Mouse (Mus musculus) lung, adult 2 months (tissue): ENCODE measurements around the gene Cenpb. TPM values are rescaled to one million over a fixed set of nuclear protein-coding genes. Genes with fewer than 3 reads are reported as not detected.

Source experiments
- DNase-seq: peaks from one replicate; pipeline ENCODE4 v3.0.0; 2022
- H3K4me1 ChIP-seq: fragments of 200-500 bp; 2 replicates; pipeline ENCODE4 v1.6.1; 2011; ENCODE audit warnings: low read length; ENCODE audit not compliant: control insufficient read depth, insufficient read depth
- H3K4me3 ChIP-seq: fragments of 200-500 bp; replicated peaks from 2 replicates; pipeline ENCODE3; 2011; ENCODE audit warnings: low read depth, mild to moderate bottlenecking, control low read depth, low read length; ENCODE audit errors: extremely low read depth
- CTCF ChIP-seq: fragments of 200-500 bp; IDR thresholded peaks from 2 replicates; pipeline ENCODE4 v1.5.1; 2011; ENCODE audit warnings: mild to moderate bottlenecking, low read length, control low read depth; ENCODE audit not compliant: insufficient read depth
- POLR2A ChIP-seq: fragments of 200-500 bp; IDR thresholded peaks from 2 replicates; pipeline ENCODE4 v1.6.1; 2011; ENCODE audit warnings: low read depth, mild to moderate bottlenecking, control low read depth, low read length, borderline replicate concordance; ENCODE audit errors: extremely low read depth
- WGBS: fragments of 180-500 bp; shearing (Covaris S2); methylation state at CpG from one replicate; pipeline ENCODE4 v1.1.7; 2018; 5-methylcytosine and 5-hydroxymethylcytosine counted together
- polyA plus RNA-seq: library from polyadenylated mRNA; depleted of rRNA; stranded (reverse); fragments of >200 nt; gene quantifications from 2 replicates; pipeline ENCODE4 v1.2.3, GENCODE M21; 2012

Cenpb gene
- polyA plus RNA-seq, 1 experiment: 131 TPM

GRCm38 (mm10) chr2:131156987-131157386 is 22.9 kb downstream of the Cenpb start:
- Histone ChIP-seq H3K4me3 (no peak overlapping the region), H3K4me1 (peaks cover 2% of the 10 kb centered on the region; the same call in 1 of the 2 replicates)
- no peak for TF ChIP-seq CTCF
- TF ChIP-seq POLR2A: no peak
- 77% methylated on average over 7 of the region's 7 CpGs for WGBS
- DNase-seq: no peak

- DNase-seq: no peak
- H3K4me3 ChIP-seq: no peak overlapping the region
- 84% methylated on average over 4 of the region's 4 CpGs for WGBS
- H3K4me1 ChIP-seq: peaks cover 2% of the 10 kb centered on the region; the same call in 1 of the 2 replicates
- no peak for TF ChIP-seq POLR2A
- TF ChIP-seq CTCF: no peak
These were observed 25.8 kb downstream of the Cenpb start for GRCm38 (mm10) chr2:131154036-131154435.

GRCm38 (mm10) chr2:131152166-131152730 is 27.6 kb downstream of the Cenpb start:
- H3K4me1 ChIP-seq: peaks cover 2% of the 10 kb centered on the region; the same call in 1 of the 2 replicates
- H3K4me3 ChIP-seq: no peak overlapping the region
- TF ChIP-seq POLR2A (no peak), CTCF (no peak)
- no peak for DNase-seq
- 89% methylated on average over 7 of the region's 7 CpGs for WGBS

GRCm38 (mm10) chr2:131149254-131149578 is 30.7 kb downstream of the Cenpb start:
- no peak for DNase-seq
- 96% methylated on average over 3 of the region's 3 CpGs for WGBS
- H3K4me3 ChIP-seq: no peak overlapping the region
- TF ChIP-seq CTCF: no peak
- 0 out of 2 replicates have a peak, but pooled peaks have one; percentile 12 for TF ChIP-seq POLR2A
- no peaks in the 10 kb centered on the region for H3K4me1 ChIP-seq

- H3K4me1 ChIP-seq: no peaks in the 10 kb centered on the region
- 76% methylated on average over 8 of the region's 8 CpGs for WGBS
- TF ChIP-seq POLR2A (no peak), CTCF (no peak)
- H3K4me3 ChIP-seq: no peak overlapping the region
- no peak for DNase-seq
These were observed 31.3 kb downstream of the Cenpb start for GRCm38 (mm10) chr2:131148353-131149253.

GRCm38 (mm10) chr2:131147043-131147365 is 32.9 kb downstream of the Cenpb start:
- DNase-seq: no peak
- no peak for TF ChIP-seq CTCF
- peak; percentile 16; the same call in 1 of the 2 replicates for TF ChIP-seq POLR2A
- Histone ChIP-seq H3K4me3 (no peak overlapping the region), H3K4me1 (no peaks in the 10 kb centered on the region)
- 94% methylated on average over 8 of the region's 8 CpGs for WGBS

- no peaks in the 10 kb centered on the region for H3K4me1 ChIP-seq
- H3K4me3 ChIP-seq: no peak overlapping the region
- 75% methylated on average over 21 of the region's 21 CpGs for WGBS
- DNase-seq: no peak
- no peak for TF ChIP-seq CTCF
- TF ChIP-seq POLR2A: no peak; the same call in 1 of the 2 replicates
These were observed 33.4 kb downstream of the Cenpb start for GRCm38 (mm10) chr2:131146193-131147042.

- no peak for DNase-seq
- TF ChIP-seq CTCF: no peak
- no peak for TF ChIP-seq POLR2A
- Histone ChIP-seq H3K4me3 (no peak overlapping the region), H3K4me1 (peaks cover 3% of the 10 kb centered on the region; the same call in 1 of the 2 replicates)
- 75% methylated on average over 2 of the region's 2 CpGs for WGBS
These were observed 34.3 kb downstream of the Cenpb start for GRCm38 (mm10) chr2:131145536-131145935.

GRCm38 (mm10) chr2:131145121-131145520 is 34.7 kb downstream of the Cenpb start:
- WGBS: 66% methylated on average over 13 of the region's 13 CpGs
- H3K4me3 ChIP-seq: no peak overlapping the region
- H3K4me1 ChIP-seq: peaks cover 5% of the 10 kb centered on the region
- TF ChIP-seq POLR2A (0 out of 2 replicates have a peak, but pooled peaks have one; percentile 4), CTCF (no peak)
- DNase-seq: no peak
